Mouse (Mus musculus) neural tube, embryonic 11.5 days (tissue): ENCODE data around the gene Lzts2. TPM values are rescaled to one million over a fixed set of nuclear protein-coding genes. Genes with fewer than 3 reads are reported as not detected.

Experiments used
- ATAC-seq: fragments of 200-750 bp; cut with Nextera tagmentation; 2 replicates; pipeline ENCODE4 v1.8.0; 2017; ENCODE audit warnings: moderate number of reproducible peaks, mild to moderate bottlenecking, moderate TSS enrichment, moderate library complexity; ENCODE audit not compliant: insufficient read depth, low FRiP score, low TSS enrichment
- DNase-seq: peaks from one replicate; pipeline ENCODE4 v3.0.0-alpha.2; 2015; ENCODE audit warnings: low spot score
- H3K27ac ChIP-seq: fragments of 300-500 bp; sonication (generic); 2 replicates; pipeline ENCODE4 v1.5.1; 2014; ENCODE audit warnings: low read depth, mild to moderate bottlenecking, low read length
- H3K27me3 ChIP-seq: fragments of 300-500 bp; sonication (generic); 2 replicates; pipeline ENCODE4 v1.6.1; 2014; ENCODE audit warnings: mild to moderate bottlenecking, low read length, mixed read lengths; ENCODE audit not compliant: control insufficient read depth, insufficient read depth
- H3K36me3 ChIP-seq: fragments of 300-500 bp; sonication (generic); 2 replicates; pipeline ENCODE4 v1.6.1; 2014; ENCODE audit warnings: mild to moderate bottlenecking, low read length, moderate library complexity, mixed read lengths; ENCODE audit not compliant: control insufficient read depth, insufficient read depth
- H3K4me1 ChIP-seq: fragments of 300-500 bp; sonication (generic); 2 replicates; pipeline ENCODE4 v1.6.1; 2014; ENCODE audit warnings: low read length, mixed read lengths; ENCODE audit not compliant: control insufficient read depth, insufficient read depth
- H3K4me2 ChIP-seq: fragments of 300-500 bp; sonication (generic); 2 replicates; pipeline ENCODE4 v1.6.1; 2014; ENCODE audit warnings: low read depth, mild to moderate bottlenecking, moderate library complexity
- H3K4me3 ChIP-seq: fragments of 300-500 bp; sonication (generic); 2 replicates; pipeline ENCODE4 v1.5.1; 2014; ENCODE audit warnings: low read depth, low read length
- H3K9ac ChIP-seq: fragments of 300-500 bp; sonication (generic); 2 replicates; pipeline ENCODE4 v1.6.1; 2014; ENCODE audit warnings: mild to moderate bottlenecking, low read length
- H3K9me3 ChIP-seq: fragments of 300-500 bp; sonication (generic); 2 replicates; pipeline ENCODE4 v1.6.1; 2016; ENCODE audit warnings: low read length; ENCODE audit not compliant: control insufficient read depth
- WGBS: fragments of 180-500 bp; shearing (Covaris S2); extraction: QIAGEN DNeasy Blood & Tissue Kit; methylation state at CpG from one replicate; pipeline ENCODE4 v1.1.7; 2014; 5-methylcytosine and 5-hydroxymethylcytosine counted together
- polyA plus RNA-seq: library from polyadenylated mRNA; unstranded; fragments of >200 nt; fragmentation: Nextera tagmentation; extraction: Ambion mirVana; gene quantifications from 2 replicates; pipeline ENCODE4 v1.2.1, GENCODE M21; 2014

Gene Lzts2
- polyA plus RNA-seq, 1 experiment from 2014 or later, result 52.8 TPM

DNA sequence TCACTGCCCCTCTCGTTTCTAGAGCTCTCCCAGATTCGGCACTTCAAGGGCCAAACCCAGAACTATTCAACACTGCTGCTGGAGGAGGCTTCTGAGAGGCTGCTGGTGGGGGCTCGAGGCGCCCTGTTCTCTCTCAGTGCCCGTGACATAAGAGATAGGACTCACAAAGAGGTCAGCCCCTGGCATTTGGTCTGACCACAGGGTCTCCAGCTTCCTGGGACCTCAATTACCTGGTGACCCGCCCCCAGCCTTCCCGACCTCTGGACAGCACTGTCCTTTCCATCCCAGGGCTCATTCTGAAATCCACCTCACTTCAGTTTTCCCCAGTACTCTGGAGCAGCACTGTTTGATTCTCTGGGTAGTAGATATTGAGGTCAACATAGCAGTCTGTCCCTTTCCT is 21.5 kb upstream of the Lzts2 start:
- no peaks in the 10 kb centered on the region for H3K9me3 ChIP-seq
- no peaks in the 10 kb centered on the region for H3K36me3 ChIP-seq
- H3K27me3 ChIP-seq, result no peaks in the 10 kb centered on the region
- no peak overlapping the region for H3K9ac ChIP-seq
- WGBS, result 51% methylated on average over 7 of the region's 7 CpGs
- H3K4me3 ChIP-seq, result no peak overlapping the region
- no peak overlapping the region for H3K4me2 ChIP-seq
- peaks cover 10% of the 10 kb centered on the region for H3K4me1 ChIP-seq
- DNase-seq (no peak), ATAC-seq (no peak)
- no peak overlapping the region for H3K27ac ChIP-seq

DNA sequence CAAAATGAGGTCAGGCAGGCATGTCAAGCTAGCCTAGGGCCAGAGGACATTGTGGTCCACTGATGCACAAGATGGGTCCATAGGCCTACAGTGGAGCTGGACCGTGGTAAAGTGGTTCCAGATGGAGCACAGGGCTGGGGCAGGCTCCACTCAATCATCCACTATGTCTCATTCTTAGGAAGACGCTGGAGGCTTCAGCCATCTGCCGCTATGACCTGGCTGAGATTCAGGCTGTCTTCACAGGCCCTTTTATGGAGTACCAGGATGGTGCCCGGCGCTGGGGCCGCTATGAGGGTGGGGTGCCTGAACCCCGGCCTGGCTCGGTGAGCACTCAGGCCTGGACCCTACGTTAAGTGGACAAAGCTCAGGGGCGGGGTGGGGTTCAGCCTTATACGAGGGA is 16.4 kb upstream of the Lzts2 start:
- no peak overlapping the region for H3K4me2 ChIP-seq
- no peak overlapping the region for H3K4me3 ChIP-seq
- no peak overlapping the region for H3K9ac ChIP-seq
- 76% methylated on average over 11 of the region's 11 CpGs for WGBS
- DNase-seq (no peak), ATAC-seq (no peak)
- no peak overlapping the region for H3K27ac ChIP-seq
- no peaks in the 10 kb centered on the region for H3K4me1 ChIP-seq
- H3K9me3 ChIP-seq, result no peaks in the 10 kb centered on the region
- H3K36me3 ChIP-seq, result 0 out of 2 replicates have a peak, but pooled peaks cover 2% of the 10 kb centered on the region
- no peaks in the 10 kb centered on the region for H3K27me3 ChIP-seq

DNA sequence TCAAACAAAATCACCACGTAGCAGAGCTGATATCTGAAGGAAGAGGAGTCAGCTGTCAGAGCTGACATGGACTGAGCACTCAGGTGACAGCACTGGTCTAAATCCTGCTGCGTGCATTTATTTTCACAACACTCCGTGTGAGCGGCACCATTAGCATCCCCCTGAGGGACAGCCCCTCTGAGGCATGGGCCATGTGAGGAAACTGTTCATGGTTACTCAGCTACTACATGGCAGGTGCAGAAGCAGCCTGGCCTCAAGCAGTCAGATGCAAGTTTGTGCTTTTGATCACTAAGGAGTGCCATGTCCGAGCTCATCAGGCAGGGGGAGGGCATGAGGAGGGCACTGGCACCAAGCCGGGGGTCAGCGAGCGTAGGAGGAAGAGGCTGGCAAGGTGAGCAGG is 14.6 kb upstream of the Lzts2 start:
- H3K27me3 ChIP-seq, result no peaks in the 10 kb centered on the region
- no peak overlapping the region for H3K9ac ChIP-seq
- no peak overlapping the region for H3K4me2 ChIP-seq
- H3K4me3 ChIP-seq, result no peak overlapping the region
- no peaks in the 10 kb centered on the region for H3K9me3 ChIP-seq
- 87% methylated on average over 8 of the region's 8 CpGs for WGBS
- no peaks in the 10 kb centered on the region for H3K4me1 ChIP-seq
- H3K27ac ChIP-seq, result no peak overlapping the region
- no peak for ATAC-seq
- DNase-seq, result no peak
- H3K36me3 ChIP-seq, result 0 out of 2 replicates have a peak, but pooled peaks cover 2% of the 10 kb centered on the region

DNA sequence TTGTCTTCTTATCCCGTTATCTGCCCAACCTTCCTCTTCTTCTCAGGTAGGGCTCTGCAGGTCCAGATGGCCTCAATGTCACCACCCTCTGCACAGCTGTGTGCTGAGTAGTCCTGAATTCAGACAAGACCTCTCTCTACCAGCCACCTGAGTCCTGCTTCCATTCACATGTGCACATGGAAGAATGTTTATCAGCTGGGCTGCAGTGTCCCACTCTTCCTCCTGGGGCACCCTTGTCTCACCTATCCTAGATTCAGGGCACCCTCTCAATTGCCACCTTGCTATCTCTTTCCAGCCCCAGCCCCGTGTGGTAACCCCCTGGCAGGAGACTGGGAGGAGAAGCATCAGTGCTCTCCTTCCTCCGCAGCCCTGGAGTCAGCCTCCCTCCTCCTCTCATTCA is 11.9 kb upstream of the Lzts2 start:
- Histone ChIP-seq H3K4me3 (no peak overlapping the region), H3K27ac (no peak overlapping the region), H3K9me3 (no peaks in the 10 kb centered on the region), H3K4me1 (peaks cover 3% of the 10 kb centered on the region; the same call in 1 of the 2 replicates), H3K4me2 (no peak overlapping the region), H3K9ac (no peak overlapping the region), H3K27me3 (no peaks in the 10 kb centered on the region), H3K36me3 (0 out of 2 replicates have a peak, but pooled peaks cover 2% of the 10 kb centered on the region)
- WGBS, result 74% methylated on average over 3 of the region's 3 CpGs
- ATAC-seq (no peak), DNase-seq (no peak)

DNA sequence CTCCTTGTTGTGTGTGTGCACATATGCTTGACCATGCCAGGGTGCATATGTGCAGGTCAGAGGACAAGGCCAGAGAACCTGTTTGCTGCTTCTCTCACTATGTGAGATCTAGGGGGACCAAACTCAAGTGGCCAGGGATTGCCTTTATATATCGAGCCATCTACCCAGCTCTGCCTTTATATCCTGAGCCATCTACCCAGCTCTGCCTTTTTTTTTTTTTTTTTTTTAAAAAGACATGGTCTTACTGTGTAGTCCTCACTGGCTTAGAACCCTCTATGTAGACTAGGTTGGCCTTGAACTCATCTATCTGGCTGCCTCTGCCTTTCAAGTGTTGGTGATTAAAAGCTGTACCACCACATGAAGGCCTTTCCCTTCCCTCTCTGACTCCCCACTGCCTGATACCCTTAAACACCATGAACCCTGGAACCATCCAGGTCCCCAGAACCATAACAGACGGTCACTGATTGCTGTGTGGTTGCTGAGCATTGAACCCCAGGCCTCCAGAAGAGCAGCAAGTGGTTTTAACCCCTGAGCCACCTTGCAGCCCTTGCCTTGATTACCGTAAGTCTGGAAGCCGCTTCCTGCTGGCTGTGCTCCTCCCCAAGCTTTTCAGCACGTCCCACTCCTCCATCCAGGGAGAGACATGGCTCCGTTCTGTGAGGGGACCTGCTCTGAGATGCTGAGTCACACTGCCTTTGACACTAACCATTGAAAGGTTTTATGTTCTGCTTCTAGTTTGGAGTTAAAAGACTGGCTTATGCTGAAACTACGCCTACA is 10.3 kb upstream of the Lzts2 start:
- Histone ChIP-seq H3K4me1 (peaks cover 3% of the 10 kb centered on the region; the same call in 1 of the 2 replicates), H3K27ac (no peak overlapping the region), H3K4me2 (no peak overlapping the region), H3K27me3 (no peaks in the 10 kb centered on the region), H3K4me3 (no peak overlapping the region), H3K9ac (no peak overlapping the region), H3K36me3 (0 out of 2 replicates have a peak, but pooled peaks cover 2% of the 10 kb centered on the region), H3K9me3 (no peaks in the 10 kb centered on the region)
- 86% methylated on average over 7 of the region's 7 CpGs for WGBS
- ATAC-seq (no peak), DNase-seq (no peak)

DNA sequence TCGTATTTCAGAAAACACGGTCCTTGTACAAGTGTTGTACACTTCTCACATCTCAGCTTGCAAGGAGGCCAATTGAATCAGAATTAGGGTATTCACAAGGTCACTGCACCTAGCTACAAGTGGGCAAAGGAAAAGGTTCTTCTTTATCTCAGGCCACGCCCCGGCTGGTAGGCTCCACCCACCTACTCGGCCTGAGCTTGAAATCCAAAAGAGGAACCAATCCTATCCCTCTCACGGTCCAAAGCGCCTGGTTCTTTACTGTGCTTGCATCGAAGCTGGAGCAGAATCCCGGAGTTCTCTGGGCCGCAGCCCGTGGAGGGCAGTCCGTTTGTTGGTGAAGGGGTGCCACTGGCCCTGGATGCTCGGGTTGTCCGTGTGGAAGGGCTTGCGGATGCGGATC is 8.8 kb upstream of the Lzts2 start, which contains the start of gene Twnk:
TSS of gene Twnk (plus strand) at position 220 of the 400 bp plus-strand sequence.
- Histone ChIP-seq H3K36me3 (0 out of 2 replicates have a peak, but pooled peaks cover 2% of the 10 kb centered on the region), H3K27ac (peak within 1 kb of the TSS; percentile 49; the same call in 1 of the 2 replicates), H3K4me3 (peak within 1 kb of the TSS; percentile 98), H3K9me3 (no peaks in the 10 kb centered on the region), H3K4me1 (peaks cover 3% of the 10 kb centered on the region; the same call in 1 of the 2 replicates), H3K4me2 (peak within 1 kb of the TSS; percentile 95), H3K27me3 (no peaks in the 10 kb centered on the region), H3K9ac (peak within 1 kb of the TSS; percentile 85)
- WGBS, result 13% methylated on average over 16 of the region's 16 CpGs
- no peak for ATAC-seq
- DNase-seq, result peak; percentile 47

DNA sequence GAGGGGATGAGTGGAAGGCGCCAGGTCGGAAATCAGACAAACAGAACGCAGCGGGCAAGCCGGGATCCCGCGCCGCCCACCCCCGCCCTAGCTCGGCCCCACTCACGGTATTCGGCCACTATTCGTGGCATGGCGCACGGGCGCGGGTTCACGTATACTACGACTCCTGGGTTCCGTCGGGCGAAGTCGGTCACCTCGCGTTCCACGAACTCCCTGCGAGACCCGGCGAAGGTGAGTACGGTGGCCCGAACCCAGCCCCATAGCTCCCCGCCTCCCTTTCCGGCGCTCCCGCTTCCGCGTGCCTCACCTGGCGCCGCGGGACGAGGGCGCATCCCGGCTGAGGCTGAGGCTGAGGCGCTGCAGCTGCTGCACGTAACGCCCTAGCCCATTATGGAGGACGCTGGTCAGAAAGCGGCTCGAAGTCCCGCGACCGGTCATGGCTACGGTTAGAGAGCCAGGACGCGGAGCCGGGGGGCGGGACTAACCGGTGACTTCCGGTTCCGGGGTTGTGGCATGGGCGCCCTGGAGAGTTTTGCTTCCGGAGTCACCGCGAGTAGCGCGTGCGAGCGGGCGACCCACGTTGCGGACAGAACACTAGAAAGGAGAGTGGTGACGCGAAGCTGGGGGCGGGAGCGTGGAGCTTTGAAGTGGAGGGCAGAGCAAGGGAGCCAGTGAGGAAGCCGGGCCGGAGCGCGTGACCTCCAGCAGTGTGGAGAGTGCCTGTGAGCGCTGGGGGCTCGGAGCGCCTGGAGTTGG is 8.1 kb upstream of the Lzts2 start, which contains the start of gene Mrpl43:
TSS of gene Mrpl43 (minus strand) at position 486 of the 756 bp plus-strand sequence.
- peak; percentile 89 for ATAC-seq
- under 1% methylated on average over 81 of the region's 82 CpGs for WGBS
- H3K9ac ChIP-seq, result peak within 1 kb of the TSS; percentile 85
- H3K27me3 ChIP-seq, result no peaks in the 10 kb centered on the region
- H3K4me3 ChIP-seq, result peak within 1 kb of the TSS; percentile 98
- DNase-seq, result peak; percentile 93
- no peaks in the 10 kb centered on the region for H3K9me3 ChIP-seq
- H3K4me1 ChIP-seq, result peaks cover 3% of the 10 kb centered on the region; the same call in 1 of the 2 replicates
- peaks cover 2% of the 10 kb centered on the region; the same call in 1 of the 2 replicates for H3K36me3 ChIP-seq
- peak within 1 kb of the TSS; percentile 49; the same call in 1 of the 2 replicates for H3K27ac ChIP-seq
- peak within 1 kb of the TSS; percentile 95 for H3K4me2 ChIP-seq

DNA sequence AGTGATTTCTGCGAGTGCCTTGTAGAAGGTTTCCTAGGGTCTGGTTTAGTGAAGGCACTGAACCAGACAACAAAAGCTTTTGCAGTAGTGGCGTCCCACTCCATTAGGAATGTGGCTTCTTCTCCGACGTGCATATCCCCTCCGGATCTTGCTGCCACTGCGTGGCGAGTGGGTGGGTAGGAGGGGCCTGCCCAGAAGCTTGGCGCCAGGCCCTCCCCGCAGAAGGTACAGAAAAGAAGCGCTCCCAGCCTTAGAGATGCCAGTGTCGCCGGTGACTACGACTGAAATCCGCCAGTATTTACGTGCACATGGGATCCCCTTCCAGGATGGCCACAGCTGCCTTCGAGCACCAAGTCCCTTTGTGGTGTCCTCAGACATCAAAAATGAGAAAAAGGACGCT is 7.2 kb upstream of the Lzts2 start:
- Histone ChIP-seq H3K9me3 (no peaks in the 10 kb centered on the region), H3K27me3 (no peaks in the 10 kb centered on the region), H3K36me3 (peaks cover 2% of the 10 kb centered on the region; the same call in 1 of the 2 replicates), H3K4me1 (peaks cover 3% of the 10 kb centered on the region; the same call in 1 of the 2 replicates), H3K27ac (no peak overlapping the region), H3K4me2 (peak overlapping the region; percentile 95), H3K9ac (peak overlapping the region; percentile 85), H3K4me3 (peak overlapping the region; percentile 98)
- ATAC-seq (no peak), DNase-seq (no peak)
- WGBS, result 45% methylated on average over 17 of the region's 17 CpGs
